Mouse (Mus musculus) kidney, postnatal 25 days (tissue): ENCODE data around the gene Cd247.
"Not testable (repeated sequence)": the region's sequence is repeated elsewhere in the genome, so short reads cannot be mapped to it uniquely, and the experiment has no call there.

Experiments
- DNase-seq, 2 experiments: peaks; one replicate each; pipeline ENCODE4 v3.0.0; 2021; ENCODE audit warnings: mixed read lengths in 2 of 2

Cd247 gene

GRCm38 (mm10) chr1:165788511-165788910, at the start of gene Cd247:
TSS of gene Cd247 (plus strand) at chr1:165788681.
- no peak for DNase-seq

GRCm38 (mm10) chr1:165738985-165739384, 49.5 kb upstream of the Cd247 start:
- no peak for DNase-seq

GRCm38 (mm10) chr1:165741989-165742388, 46.5 kb upstream of the Cd247 start:
- DNase-seq = no peak

GRCm38 (mm10) chr1:165748053-165748452, 40.4 kb upstream of the Cd247 start:
- DNase-seq = no peak

DNA sequence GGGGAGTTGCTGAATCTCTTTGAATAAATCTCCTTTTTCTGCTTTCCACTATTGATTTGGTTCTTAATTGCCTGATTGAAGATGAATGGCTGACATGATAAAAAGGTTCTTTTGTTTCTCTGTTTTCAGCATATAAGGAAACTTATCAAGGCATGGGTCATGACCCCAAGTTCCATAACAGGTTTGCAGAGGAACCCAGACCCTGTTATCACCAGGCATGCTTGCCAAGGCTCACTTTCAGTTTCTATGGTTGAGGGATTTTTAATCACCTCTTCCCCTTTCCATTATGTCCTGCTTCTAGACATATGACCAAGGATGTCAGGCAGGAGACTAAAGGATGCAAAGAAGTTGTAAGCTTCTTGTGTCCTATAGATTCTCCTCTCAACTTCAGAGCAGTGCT, 37.3 kb upstream of the Cd247 start:
- DNase-seq = no peak

DNA sequence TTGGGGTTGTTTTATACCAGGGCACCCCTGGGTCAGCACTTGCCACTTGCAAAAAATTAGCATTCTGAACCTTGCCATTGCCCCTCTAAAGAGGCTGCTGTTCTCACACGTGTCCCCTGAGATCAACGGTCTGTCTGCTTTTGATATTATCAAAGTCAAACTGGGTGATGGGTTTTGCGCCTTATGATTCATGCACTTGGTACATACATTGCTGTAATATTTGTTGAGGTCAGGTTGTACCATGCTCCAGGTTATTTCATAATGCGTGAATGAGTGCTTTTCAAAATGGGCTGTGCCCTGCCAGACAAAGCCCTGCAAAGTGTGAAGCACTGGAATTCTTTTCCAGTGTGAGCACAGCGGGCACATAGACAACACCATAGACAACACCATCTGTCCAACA, 36.6 kb upstream of the Cd247 start:
- no peak for DNase-seq

DNA sequence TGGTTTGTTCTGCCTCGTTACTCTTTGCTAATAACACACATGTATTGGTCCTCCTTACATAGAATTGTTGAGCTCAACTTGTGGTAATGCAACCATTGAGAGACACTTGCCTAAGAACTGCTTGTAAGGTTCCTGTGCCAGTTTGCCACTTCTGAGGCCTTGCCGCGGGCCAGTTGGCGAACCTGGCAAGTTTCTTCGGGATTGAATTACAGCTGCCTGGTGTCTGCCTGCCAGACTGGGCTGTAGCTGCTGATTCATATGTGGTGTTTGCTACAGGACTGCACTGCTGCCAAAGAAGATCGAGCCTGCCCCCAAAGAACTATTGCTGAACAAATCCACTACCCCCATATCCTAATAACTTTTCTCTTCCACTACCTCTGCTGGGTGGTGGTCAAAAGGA, 34.3 kb upstream of the Cd247 start:
- DNase-seq = no peak

DNA sequence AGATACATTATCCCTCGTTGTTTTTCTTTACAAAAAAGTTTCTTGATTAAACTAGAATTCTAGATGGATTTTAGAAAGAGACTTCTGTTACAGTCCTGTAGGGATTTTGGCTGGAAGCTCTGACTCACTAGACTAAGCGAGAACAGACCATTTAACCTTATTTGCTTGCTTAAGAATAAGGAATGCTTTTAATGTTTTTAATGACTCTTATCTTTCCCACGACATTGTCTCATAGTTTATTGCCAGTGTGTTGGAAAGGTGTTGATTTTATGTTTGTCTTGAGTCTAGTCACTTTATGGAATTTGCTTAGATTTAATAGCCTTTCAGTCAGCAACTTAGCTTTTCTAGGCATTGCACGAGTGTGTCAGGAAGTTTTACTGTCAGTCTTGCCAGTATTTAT, 33.3 kb upstream of the Cd247 start:
- DNase-seq = no peak

- no peak for DNase-seq
Measured at GRCm38 (mm10) chr1:165761522-165762305, 26.8 kb upstream of the Cd247 start.

DNA sequence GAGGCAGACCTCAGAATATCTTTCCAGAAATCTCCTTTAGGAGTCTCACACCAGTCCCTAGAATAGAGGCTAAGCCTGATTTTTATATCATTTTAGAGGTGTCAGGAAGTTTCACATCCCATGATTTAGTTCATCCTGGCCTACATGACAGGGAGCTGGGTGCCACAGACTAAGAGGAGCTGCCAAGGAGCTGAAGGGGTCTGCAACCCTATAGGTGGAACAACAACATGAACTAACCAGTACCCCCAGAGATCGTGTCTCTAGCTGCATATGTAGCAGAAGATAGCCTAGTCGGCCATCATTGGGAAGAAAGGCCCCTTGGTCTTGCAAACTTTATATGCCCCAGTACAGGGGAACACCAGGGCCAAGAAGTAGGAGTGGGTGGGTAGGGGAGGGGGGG, 26.0 kb upstream of the Cd247 start:
- not testable (repeated sequence) for DNase-seq

DNA sequence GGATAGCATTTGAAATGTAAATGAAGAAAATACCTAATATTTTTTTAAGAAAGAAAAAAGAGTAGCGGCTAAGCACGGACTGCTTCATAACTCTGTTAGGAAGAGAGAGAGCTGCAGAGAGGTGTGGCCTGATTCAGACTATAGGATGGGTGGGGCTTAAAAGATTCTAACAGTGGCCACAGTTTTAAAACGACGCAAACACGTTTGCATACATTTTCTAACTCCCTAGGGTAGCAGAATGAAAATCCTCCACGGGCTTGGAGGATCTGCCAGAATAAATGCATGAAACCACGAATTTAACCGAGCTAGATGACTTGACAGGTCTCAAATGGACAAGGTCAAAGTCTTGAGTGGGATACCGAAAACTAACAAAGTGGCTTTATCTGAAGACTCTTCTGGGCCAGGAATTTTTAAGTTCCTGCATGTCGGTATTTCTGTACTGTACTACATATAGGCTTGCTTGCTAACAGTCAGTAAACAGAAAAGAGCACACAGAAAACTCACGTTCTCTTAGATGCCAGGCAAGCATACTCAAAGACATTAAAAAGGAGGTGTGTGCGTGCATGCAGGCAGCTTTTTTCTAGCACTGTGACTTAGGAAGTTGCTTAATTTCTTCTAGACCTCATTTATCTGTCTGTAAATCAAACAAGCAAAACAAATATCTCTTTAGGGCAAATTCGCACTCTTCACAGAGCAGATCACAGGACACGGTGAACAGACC, 25.4 kb upstream of the Cd247 start:
- no peak for DNase-seq

DNA sequence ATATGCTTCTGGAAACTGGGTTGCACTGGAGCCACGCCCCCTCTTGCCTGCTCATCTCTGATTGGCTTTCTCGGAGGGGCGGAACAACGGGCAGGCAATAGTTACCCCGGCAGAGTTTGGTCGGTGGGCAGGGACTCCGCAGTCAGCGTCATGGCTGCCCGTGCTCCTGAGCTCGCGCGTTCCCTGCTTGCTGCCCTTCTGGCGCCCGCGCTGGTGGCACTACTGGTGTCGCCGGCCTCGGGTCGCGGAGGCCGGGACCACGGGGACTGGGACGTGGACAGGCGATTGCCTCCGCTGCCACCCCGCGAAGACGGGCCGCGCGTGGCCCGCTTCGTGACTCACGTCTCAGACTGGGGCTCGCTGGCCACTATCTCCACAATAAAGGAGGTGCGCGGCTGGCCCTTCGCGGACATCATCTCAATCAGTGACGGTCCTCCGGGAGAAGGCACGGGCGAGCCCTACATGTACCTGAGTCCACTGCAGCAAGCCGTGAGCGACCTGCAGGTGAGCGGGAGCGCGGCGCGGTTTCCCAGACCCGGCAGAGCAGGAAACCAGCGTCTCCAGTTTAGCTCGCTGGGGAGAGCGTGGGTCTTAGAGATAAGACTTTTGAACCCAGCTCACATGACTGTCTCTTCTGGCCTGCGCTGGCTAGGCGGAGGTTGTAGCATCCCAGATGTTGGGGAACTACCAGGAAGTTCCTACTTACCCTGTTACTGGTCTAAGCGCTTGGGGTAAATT, 24.7 kb upstream of the Cd247 start, which contains the start of gene Creg1:
Gene Creg1 (plus strand): TSS at position 112 of the 738 bp plus-strand sequence.
- peak; percentile 97 to 98 for DNase-seq

DNA sequence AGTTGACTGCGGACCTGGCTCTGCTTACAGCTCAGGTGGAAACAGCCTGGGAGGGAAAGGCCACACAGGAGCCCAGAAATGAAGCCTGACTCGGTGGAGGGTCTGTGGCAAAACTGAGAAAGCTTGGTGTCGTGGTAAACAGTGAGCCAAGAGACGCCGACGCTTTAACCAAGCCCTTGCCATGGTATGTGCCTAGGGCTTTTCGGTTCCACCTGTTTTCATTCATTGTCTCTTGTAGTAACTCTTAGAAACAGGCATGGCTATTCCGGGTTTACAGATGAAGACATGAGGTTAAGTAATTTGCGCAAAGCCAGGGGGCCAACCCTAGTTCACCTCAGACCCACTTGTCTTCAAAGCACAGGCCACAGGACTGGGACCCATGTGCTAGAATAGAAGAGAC, 23.9 kb upstream of the Cd247 start:
- no peak for DNase-seq

DNA sequence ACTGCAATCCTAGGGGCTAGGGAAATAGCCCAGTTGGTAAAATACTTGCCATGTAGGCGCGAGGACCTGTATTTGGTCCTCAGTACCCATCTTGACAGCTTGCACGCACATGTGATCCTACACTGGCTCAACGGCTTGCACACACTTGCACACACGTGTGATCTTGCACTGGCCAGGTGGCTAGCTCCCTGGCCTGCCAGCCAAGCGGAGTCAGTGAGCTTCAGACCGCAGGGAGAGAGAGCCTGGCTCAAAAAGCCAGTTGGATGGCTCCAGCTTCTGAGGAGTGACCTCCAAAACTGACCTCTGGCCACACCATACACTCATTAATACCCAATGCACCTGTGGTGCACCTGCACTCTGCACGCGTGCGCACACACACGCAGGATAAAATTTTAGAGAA, 23.4 kb upstream of the Cd247 start:
- no peak for DNase-seq

GRCm38 (mm10) chr1:165765651-165766294, 22.7 kb upstream of the Cd247 start:
- DNase-seq = no peak

DNA sequence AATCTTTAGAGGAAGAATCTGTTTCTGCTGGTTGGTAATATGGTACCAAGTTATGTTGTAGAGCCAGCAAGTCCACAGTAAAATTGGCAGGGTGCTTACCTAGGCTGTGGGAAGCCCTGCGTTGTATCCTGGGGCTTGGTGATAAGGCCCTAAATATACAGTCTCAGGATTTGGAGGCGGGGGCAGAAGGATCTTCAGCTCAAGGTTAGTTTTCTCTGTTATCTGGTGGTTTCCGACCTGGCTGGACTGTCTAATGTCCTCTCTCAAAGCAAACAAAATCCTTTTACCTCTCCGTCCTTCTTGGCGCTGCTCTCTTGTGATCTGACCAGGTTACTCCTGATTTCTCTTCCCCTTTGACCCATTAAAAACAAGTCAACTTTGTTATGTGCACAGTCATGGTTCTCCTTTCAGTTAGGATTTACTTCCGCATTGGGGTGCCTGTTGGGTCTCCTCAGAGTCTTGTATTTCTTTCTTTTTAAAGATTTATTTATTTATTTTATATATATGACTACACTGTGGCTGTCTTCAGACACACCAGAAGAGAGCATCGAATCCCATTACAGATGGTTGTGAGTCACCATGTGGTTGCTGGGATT, 22.1 kb upstream of the Cd247 start:
- no peak for DNase-seq

GRCm38 (mm10) chr1:165768894-165769512, 19.5 kb upstream of the Cd247 start:
- no peak for DNase-seq

DNA sequence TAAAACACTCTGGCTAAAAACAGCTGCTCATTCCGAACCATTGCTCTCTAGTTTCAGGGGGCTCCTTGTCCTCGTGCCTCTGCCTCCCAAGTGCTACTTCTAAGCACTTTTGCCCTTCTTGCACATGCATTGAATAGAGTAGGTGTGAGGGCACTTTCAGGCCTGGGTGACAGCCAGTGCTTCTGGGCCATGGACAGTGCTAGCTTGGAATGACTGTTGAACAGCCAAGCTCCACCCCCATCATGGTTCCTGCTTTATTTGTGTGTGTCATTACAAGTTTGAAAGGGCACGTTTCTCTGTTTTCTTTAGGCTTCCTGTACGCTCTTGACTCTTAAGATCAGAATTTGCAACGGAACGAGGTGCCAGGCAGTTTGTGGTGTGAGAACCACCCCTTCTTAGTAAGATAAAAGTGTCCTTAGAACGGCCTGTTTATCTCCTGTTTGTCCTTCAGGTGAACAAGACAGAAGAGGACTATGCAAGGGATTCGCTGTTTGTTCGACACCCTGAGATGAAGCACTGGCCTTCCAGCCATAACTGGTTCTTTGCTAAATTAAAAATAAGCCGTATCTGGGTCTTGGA, 18.2 kb upstream of the Cd247 start:
- no peak for DNase-seq

DNA sequence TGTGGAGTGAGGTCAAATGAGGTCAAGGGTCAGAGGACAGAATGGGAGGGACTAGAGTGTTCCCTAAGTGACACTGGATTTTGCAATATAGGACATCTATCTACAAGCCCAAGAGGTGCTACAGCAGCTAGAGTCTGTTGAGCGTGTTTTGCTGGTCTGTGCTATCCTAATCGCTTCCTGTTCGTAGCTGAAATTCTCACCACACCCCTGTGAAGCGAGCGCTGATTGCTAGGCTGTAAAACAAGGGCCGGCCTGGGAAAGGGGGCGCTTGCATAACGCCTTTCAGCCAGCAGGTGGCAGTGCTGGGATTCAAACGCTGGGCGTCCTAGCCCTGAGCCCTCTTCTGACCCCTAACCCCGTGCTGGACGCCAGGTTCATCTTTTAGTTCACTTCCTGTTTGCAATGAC, 17.0 kb upstream of the Cd247 start:
- DNase-seq = peak; percentile 70 to 78

GRCm38 (mm10) chr1:165771998-165772397, 16.5 kb upstream of the Cd247 start:
- no peak for DNase-seq

- peak in 1 of 2 experiments; percentile 51 for DNase-seq
Measured at GRCm38 (mm10) chr1:165775518-165776294, 12.8 kb upstream of the Cd247 start.
